Mouse (Mus musculus): Measurements from ENCODE around the gene Kcnj10.

The Kcnj10 gene

DNA sequence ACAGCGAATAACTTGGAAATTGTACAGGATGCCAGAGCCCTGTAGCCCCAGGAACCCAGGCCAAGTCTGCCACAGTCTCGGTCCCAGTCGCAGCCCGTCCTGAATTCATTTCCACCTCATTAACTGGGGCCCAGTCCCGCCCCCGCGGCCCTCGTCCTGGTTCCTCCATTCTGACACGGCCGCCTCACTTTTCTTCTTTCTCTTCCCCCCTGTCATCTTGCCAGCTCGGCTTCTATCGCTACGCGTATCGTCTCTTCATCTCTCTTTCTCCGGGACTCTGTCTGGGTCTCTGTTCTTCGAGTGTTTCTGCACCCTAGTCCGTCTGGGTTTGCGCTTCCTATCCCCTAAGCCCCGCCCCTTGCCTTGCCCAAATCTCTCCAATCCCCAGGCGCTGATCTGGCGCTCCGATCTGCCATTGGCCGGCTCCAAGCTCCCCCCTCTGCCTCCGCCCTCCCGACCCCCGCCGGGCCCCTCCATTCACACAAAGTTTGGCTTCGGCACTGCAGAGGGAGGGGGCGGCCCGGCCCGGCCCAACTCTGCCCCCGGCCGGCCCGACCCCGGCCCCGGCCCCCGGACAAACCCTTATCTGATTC, at the start of gene Kcnj10:
Kcnj10 (plus strand) TSS at position 482 of the 593 bp plus-strand sequence.
- peak; percentile 92 for DNase-seq (ENCODE audit: low spot score in 2 of 2)

GRCm38 (mm10) chr1:172292880-172293279, 48.1 kb upstream of the Kcnj10 start:
- no peak for DNase-seq (ENCODE audit: low spot score in 2 of 2)

DNA sequence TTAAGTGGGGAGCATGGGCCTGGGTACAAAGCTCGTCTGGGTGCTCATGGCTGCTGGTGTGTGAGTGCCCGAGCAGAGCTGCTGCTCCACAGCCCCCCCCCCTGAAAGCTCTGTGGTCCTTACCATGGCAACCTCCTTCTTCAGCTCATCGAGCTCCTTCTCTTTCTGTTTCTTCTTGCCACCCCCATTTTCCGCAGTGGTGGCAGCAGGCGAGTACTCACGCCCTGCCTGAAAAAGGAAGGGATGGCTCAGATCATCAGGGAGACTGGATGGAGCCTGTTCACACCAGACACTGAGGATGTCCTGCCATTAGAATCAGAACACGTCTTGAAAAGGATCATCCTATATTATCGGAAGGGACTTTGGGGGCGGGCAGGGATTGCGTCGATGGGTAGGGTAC, 47.6 kb upstream of the Kcnj10 start:
- no peak for DNase-seq (ENCODE audit: low spot score in 2 of 2)

DNA sequence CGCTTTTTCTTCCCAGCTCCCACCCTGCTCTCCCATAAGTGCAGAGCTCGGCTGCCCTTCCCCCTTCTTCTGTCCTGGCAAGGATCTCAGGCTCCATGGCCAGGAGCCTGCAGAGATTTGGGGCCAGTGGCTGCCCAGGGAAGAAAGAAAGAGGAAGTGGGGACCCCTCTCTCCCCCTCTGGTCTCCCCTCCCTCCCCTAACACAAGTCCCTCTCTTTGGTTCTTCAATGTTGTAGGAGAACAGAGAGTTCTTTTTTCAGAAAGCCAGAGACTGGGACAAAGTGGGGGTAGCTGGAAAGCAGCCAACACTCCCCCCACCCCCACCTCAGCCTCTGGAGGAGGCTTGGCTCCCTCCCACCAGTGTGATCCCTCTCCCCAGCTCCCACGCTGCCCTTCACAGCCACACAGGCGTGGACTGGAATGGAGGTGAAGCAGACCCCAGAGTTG, 45.2 kb upstream of the Kcnj10 start:
- peak; percentile 84 to 87 for DNase-seq (ENCODE audit: low spot score in 2 of 2)

GRCm38 (mm10) chr1:172296816-172297510, 44.0 kb upstream of the Kcnj10 start:
- no peak for DNase-seq (ENCODE audit: low spot score in 2 of 2)

DNA sequence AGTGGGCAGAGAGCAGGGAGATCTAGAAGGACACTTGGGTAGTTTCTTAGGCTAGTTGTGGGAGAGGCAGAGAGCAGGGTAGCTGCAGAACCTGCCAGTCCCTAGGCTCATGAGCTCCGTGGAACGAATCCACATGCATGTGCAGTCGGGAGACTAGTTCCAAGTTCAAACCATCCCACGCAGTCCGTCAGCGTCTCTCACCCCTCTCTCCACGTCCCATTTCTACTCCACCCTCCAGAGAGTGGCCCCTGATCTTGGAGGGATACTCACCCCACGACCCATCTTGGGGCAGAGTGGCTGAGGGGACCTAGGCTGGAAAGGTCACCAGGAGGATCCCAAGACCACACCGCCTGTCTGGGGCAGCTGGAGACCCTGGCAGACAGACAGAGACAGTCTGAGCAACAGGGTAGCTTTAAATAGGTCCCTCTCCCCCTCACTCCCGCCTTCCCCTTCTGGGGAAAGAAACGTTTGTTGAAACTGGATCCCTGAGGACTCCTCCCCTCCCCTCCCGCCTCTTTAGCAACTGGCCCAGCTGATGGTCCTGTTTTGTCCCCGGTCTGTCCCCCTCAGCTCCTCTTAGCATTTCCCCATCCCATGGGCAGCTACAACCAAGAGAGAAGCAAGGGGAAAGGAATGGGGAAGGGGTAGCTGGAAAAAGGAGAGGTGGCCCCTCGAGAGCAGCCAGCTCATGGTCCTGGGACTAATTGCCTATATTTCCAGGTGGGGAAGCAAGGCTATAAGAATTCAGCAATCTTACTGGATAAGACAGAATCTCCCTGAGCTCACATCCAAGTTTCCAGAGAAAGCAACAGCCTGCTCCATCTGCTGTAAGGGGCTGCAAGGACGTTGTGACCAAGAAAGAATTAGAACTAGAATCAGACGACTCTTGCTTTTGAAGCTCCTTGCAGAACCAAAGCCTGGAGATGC, 43.1 kb upstream of the Kcnj10 start, which contains the start of gene Atp1a2:
Atp1a2 (minus strand) TSS at position 454 of the 927 bp plus-strand sequence.
- peak; percentile 81 to 87 for DNase-seq (ENCODE audit: low spot score in 2 of 2)

- peak; percentile 68 to 73 for DNase-seq (ENCODE audit: low spot score in 2 of 2)
Observed at GRCm38 (mm10) chr1:172299528-172299927, 41.5 kb upstream of the Kcnj10 start.

GRCm38 (mm10) chr1:172300247-172300646, 40.8 kb upstream of the Kcnj10 start:
- DNase-seq (ENCODE audit: low spot score in 2 of 2) = peak in 1 of 2 experiments; percentile 67

- no peak for DNase-seq (ENCODE audit: low spot score in 2 of 2)
Observed at GRCm38 (mm10) chr1:172301180-172301579, 39.8 kb upstream of the Kcnj10 start.

GRCm38 (mm10) chr1:172302311-172302710, 38.7 kb upstream of the Kcnj10 start:
- no peak for DNase-seq (ENCODE audit: low spot score in 2 of 2)

DNA sequence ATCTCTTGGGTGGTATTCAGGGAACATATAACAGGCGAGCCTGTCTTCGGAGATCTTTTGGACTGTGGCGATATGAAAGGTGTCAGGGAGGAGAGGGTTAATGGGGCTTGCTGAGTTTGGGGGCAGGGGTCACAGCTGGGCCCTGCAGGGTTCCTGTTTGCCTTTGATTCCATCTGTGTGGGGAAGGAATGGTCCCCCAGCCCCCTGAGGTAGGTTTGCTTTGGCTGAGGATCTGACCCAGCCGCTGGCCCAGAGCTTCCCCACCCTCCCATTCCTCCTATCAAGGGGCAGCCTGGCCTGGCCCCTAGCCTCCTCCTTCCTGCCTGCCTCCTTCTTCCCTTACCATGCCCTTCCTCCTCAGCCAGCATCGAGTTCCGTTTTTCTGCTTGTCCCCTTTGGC, 38.2 kb upstream of the Kcnj10 start:
- no peak for DNase-seq (ENCODE audit: low spot score in 2 of 2)

DNA sequence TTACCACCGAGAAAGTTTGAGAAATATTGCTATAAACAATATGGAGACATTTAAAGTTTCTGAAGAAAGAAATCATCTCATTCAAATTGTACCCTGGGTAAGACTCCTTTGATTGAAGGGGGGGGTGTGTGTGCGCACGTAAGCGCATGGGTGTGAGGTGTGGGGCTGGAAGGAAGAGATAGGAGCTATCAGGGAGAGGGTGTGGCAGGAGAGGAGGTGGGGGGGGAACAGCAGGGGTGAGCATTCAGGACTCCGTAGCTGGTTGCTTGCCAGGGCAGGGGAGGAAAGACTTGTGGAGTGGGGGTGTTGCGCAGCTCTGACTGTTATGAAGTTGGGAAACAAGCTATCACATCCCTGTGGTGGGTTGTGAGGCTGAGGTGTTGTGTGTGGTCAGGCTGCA, 36.6 kb upstream of the Kcnj10 start:
- DNase-seq (ENCODE audit: low spot score in 2 of 2) = no peak

GRCm38 (mm10) chr1:172305153-172305552, 35.9 kb upstream of the Kcnj10 start:
- no peak for DNase-seq (ENCODE audit: low spot score in 2 of 2)

GRCm38 (mm10) chr1:172305635-172306034, 35.4 kb upstream of the Kcnj10 start:
- DNase-seq (ENCODE audit: low spot score in 2 of 2) = no peak

DNA sequence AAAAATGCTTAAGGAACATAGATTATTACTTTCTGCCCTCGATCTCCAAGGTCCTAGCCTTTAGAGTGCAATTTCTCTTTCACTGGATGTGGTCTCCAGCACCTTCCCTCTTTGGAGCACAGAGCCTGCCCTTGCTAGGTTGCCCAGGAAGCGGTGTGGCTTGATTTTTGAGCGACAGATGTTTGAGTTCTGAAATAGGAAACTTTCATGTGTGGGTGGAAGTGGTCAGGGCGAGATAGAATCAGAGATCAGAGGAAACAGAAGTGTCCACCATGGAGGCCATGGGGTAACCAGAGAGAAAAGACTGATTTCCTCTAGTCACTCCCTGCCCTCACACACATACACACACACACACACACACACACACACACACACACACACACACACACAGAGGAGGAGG, 34.8 kb upstream of the Kcnj10 start:
- no peak for DNase-seq (ENCODE audit: low spot score in 2 of 2)

- DNase-seq (ENCODE audit: low spot score in 2 of 2) = no peak
Observed at GRCm38 (mm10) chr1:172306885-172307284, 34.1 kb upstream of the Kcnj10 start.

DNA sequence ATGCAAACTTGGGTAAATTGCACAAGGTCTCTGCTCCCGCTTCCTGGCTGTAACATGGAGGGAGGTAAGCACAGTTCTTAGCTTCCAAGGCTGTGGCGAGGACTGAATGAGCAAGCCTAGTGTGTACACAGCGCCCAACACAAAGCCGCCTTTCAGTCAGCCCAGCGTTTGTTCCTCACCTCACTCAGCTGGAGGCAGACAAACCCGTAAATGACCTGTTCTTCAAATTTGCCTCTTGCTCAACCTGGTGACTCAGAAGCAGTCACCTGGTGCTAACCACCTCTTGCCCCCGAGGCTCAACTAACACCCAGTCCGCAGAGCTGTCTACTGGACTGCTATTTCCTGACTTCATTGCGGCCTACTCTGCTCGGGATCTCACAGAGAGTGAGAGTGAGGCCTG, 33.1 kb upstream of the Kcnj10 start:
- peak; percentile 41 to 57 for DNase-seq (ENCODE audit: low spot score in 2 of 2)

GRCm38 (mm10) chr1:172308409-172308808, 32.6 kb upstream of the Kcnj10 start:
- DNase-seq (ENCODE audit: low spot score in 2 of 2) = peak; percentile 76 to 89

DNA sequence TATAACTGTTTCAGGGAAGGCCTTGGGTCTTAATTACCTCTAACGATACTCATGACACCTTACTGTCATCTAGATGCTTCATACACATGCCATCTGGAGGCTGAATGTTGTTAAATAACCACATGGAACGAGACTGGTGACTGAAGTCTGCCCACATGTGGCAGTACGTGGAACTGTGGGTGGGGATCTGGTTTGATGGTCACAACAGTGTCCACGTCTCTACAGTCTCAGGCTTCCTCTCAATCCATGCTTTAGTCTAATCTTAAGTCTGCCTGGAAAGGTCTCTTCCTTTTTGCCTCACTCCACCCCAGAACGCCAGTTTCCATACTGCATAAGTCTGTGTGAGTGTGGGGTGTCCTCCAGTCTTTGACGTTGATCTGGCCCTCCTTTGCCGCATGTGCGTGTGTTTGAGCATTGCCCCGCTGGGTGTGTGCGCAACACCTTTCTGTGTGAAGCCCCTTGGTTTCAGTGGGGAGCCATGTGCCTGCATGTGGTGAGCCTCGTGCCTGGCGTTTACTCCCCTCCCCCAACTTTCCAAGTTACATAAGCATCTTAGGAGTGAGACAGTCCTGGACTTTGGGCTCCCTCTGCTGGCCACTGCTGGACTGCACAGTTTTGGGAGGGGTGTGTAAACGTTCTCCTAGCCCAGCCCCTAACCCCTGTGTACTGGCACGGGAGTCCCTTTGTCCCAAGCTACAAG, 31.2 kb upstream of the Kcnj10 start:
- DNase-seq (ENCODE audit: low spot score in 2 of 2) = peak; percentile 94 to 95

DNA sequence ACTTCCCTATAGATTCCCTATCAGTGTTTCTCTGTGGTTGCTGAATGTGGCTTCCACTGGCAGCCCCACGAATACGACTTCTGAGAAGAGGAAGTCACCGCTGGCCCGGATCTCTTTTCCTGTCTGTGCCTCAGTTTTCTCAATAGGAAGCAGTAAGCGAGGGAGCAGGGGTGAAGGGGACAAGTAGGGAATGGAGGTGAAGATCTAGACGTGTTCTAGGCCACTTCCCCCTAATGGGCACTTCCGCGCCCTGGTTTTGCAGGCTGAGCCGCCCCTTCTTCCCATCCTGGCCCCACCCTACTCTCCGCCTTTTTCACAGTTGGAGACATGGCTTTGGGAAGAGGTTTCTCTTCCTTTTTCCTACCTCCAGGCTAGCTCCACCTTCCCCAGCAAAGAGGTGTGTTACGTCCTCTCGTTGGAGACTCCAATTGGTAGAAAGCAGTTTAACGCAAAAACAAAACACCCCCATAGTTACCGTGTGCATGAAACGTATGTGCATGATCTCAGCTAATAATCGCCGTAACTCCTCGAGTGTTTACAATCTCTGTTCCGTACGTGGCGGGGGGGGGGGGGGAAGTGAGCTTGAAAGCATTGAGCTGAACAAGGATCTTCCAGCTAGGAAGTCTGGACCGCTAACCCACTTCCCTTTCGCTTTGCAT, 29.6 kb upstream of the Kcnj10 start:
- DNase-seq (ENCODE audit: low spot score in 2 of 2) = peak; percentile 56 to 75
